Mouse (Mus musculus): ENCODE data around the gene Kiss1r.
"Not testable (repeated sequence)": the region's sequence is repeated elsewhere in the genome, so short reads cannot be mapped to it uniquely, and the experiment has no call there.

The Kiss1r gene

DNA sequence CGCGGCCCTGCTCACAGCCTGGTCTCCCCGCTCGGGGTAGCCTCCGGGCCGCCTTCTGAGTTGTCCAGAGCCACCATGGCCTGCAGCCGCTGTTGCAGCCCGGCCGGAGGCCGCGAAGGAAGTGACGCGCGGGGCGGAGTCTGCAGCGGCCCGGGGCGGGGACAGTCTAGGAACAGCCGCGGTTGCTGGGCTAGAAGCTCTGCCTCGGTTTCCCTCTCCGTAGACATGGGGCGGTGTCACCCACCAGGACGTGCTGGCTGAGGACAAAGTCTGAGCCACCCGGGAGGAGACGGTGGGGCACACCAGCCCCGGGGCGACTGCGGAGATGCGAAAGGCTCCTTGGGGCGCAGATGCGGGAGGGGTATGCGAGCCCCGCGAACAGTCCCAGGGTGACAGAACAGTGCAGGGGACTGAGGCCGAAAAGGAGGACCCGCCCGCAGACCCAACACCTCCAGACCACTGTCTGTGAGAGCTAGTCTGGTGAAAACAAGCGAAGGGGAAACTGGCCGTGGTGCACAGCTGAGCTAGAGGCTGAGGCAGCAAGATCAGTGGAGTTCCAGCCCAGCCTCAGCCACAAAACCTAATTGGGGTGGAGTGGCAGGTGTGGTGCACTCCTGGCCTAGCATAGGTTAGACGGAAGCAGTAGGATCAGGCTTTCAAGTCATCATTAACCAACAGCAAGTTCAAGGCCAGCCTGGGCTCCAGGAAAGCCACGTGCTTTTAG lies at the start of gene Kiss1r:
Kiss1r (plus strand) TSS at position 164 of the 724 bp plus-strand sequence.
- peak; percentile 68 for DNase-seq (ENCODE audit: low spot score)

DNA sequence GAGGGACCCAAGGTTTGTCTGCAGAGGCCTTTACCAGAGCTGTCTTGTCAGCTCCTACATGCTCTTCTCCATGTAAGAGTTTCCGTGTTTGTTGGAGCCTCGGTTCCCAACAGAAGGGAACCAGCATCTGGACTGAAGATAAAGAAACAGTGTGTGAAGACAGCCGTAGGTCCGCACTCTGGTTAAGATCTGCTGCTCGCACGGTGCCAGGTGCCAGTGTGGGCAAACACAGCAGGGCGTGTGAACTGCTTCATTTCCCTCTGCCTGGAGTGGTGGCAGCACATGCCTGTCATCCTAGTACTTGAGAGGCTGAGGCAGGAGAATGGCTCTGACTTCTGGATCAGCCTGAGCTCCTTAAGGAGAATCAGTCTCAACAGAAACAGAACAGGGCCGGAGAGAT lies 44.9 kb upstream of the Kiss1r start:
- no peak for DNase-seq (ENCODE audit: low spot score)

DNA sequence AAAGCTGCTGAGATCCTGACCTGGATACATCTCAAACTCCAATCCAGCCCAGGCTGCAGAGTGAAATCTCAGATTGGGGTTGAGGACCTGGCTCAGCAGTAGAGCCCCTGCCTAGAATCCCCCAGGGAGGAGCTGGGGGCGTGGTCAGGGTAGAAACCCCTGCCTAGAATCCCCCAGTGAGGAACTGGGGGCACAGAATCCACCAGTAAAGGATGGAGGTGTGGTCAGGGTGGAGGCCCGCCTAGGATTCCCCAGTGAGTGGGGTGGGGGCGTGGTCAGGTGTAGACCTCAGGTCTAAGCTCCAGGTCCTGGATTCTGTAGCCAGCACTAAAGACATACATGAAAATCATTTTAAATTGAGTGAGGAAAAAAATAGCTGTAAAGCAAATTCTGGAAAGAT lies 43.9 kb upstream of the Kiss1r start:
- no peak for DNase-seq (ENCODE audit: low spot score)

DNA sequence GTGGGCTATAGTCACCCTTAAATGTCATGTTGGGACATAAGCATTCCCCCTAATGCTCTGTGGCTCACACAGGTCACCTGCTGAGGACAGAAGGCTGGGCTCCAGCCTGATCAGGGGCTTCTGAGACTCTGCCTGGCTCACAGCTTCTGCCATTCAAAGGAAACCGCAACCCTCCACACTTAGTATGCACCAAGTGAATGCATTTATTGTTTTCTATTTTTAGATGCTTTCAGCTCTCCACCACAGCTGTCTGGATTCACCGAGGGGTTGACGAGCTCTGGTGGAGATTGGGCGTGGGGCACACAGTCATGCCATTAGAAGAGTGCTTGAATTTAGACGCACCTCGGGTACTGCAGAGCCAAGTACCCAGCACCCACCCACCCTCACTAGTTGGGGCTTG lies 43.5 kb upstream of the Kiss1r start:
- DNase-seq (ENCODE audit: low spot score), result no peak

DNA sequence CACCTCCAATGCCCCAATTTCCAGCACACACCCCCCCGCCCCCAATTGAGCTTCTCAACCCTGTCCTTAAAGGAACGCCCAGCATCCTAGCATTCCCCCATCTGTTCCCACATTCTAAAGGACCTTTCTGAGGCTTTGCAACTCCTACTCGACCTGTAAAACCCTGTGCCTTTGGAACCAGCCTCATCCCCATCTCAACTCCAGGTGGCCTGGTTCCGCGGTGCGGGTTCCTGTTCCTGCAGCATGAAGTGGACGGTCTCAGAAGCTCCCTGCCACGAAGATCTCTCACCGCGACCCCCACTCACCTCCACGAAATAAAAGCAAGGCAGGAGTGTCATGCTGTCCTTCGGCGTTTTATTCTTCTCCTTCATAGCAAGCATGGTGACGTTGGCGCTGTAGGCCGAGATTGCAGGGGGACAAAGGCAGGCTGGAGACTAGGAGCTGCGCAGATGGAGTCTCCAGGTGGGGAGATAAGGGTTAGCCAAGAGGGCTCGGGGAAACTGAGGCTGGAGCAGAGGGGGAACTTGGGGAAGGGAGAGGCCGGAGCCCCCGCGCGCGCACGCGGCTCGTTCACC lies 43.0 kb upstream of the Kiss1r start:
- DNase-seq (ENCODE audit: low spot score), result no peak

DNA sequence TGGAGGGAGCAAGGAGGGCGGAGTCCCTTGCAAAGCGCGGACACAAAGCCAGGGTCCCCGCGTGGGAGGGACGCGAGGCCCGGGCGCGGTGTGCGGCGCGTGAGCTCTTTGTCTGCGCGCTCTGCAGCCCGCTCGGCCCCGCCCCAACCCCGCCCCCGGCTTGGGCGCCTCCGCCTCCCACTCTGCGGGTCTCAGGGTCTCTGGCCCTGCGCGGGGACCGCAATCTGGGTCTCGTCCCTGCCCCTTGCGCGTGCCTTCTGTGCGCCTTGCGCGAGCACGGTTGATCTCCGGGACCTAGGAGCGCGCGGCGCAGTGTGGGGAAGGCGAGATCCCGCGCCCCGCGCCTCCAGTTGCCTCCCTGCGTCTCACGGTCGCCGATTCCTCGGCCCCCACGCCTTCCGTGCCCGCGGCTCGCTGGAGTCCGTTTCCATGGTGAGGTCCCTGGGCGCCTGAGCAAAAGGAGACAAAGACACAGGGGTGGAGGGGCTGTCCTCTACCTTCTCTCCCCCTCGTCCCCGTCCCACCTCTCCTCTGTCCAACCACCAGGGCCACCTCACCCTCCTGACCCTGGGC lies 42.4 kb upstream of the Kiss1r start, which contains the start of the genes Prtn3 and Plppr3:
Prtn3 (plus strand) TSS at position 187 of the 573 bp plus-strand sequence.
Plppr3 (minus strand) TSS at position 345 of the 573 bp plus-strand sequence.
- no peak for DNase-seq (ENCODE audit: low spot score)

GRCm38 (mm10) chr10:79877174-79877573 lies 39.6 kb upstream of the Kiss1r start:
- no peak for DNase-seq (ENCODE audit: low spot score)

DNA sequence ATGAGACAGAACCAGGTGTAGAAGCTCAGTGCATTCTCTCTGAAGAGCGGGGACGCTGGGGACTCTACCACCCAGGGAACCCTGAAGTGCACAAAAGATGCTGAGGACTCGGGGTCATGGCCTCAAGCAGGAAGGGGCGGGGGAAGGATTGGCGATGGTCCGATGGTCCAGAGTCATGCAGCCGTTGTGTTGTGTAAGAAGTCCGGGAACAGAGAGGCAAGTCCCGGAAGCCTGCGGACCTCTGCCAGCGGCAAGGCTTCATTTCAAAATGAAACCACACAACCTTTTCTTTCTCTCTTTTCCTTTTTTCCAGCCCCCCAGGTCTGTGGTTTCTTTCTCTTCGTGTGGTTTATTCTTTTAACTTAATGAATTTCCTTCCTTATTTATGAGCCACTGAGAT lies 39.0 kb upstream of the Kiss1r start:
- DNase-seq (ENCODE audit: low spot score), result no peak

GRCm38 (mm10) chr10:79879527-79879926 lies 37.2 kb upstream of the Kiss1r start:
- DNase-seq (ENCODE audit: low spot score), result no peak

DNA sequence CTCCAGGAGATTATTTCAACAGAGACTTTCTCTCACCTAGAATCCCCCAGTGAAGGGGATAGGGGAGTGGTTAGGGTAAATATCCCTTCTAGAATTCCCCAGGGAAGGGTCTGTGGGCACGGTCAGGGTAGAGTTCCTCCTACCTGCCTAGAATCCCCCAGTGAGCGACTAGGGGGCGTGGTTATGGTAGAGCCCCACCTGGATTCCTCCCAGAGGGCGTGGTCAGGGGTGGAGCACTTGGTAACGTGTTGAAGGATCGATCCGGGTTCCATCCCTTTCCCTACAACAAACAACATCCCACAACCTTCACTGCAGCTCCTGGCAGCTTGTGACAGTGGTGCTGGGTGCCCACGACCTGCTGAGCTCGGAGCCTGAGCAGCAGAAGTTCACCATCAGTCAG lies 36.0 kb upstream of the Kiss1r start:
- no peak for DNase-seq (ENCODE audit: low spot score)

GRCm38 (mm10) chr10:79881981-79882380 lies 34.8 kb upstream of the Kiss1r start:
- DNase-seq (ENCODE audit: low spot score), result no peak

DNA sequence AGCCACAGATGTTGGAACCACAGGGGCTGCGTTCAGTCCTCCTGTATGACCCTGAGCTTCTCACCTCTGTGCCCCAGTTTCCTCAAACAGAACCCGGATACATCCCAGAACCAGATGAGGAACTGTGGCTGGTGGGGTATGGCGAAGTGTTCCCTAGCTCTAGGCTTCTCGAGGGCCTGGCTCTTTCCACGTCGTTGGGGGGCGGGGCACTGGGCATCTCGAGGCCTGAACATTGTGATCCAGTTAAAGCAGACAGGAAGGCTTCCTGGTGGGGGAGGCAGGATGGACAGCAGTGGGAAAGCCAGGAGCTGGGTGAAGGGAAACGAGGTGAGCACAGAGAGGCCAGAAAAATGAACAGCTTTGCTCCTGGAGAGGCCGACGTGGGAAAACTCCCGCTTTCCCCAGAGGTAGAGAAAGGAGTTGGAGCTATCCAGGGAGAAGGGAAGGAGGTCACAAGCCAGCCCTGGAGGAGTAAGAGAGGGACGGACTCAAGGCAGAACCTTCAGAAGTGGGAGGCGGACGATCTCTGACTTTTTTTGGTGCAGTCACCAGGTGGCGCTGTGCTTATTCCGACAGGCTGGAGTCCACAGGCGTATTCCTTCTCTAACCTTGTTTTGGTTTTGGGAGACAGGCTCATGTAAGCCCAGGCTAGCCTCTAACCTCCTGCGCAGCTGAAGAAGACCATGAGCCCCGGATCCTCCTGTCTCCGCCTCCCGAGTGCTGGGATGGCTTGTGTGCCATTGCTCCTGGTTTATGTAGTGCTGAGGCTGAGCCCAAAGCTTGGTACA lies 33.3 kb upstream of the Kiss1r start:
- no peak for DNase-seq (ENCODE audit: low spot score)

DNA sequence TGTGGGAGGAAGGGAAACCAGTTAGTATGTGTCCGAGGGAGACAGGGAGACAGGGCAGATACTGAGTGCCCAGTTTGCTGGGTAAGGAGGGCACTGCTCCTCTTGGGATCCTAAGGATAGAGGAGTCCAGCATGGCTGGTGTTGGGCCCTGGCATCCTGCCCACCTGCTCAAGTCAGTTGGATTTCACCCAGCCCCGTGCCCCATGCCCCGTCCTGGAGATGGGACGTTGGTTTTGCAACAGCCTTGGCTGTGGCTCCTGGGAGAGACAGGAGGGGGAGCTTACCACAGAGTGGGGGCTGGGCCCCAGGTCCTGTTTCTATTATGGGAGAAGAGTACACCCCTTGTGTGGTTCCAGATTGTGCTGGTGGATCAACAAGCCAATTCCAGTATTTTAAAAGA lies 32.3 kb upstream of the Kiss1r start:
- no peak for DNase-seq (ENCODE audit: low spot score)

DNA sequence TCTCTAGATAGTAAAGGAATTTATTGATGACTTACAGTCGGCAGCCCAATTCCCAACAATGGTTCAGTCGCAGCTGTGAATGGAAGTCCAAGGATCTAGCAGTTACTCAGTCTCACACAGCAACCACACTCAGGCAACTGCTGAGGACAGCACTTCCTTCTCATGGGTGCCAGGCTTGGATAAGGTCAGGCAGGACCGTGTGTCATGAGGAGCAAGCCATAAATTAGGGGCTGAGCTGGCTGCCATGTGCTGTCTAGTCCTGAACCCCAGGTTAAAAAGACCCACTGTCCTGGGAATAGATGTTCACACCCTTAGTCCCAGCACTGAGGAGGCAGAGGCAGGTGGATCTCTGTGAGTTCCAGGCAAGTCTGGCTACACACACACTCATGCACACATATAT lies 31.8 kb upstream of the Kiss1r start:
- not testable (repeated sequence) for DNase-seq (ENCODE audit: low spot score)

DNA sequence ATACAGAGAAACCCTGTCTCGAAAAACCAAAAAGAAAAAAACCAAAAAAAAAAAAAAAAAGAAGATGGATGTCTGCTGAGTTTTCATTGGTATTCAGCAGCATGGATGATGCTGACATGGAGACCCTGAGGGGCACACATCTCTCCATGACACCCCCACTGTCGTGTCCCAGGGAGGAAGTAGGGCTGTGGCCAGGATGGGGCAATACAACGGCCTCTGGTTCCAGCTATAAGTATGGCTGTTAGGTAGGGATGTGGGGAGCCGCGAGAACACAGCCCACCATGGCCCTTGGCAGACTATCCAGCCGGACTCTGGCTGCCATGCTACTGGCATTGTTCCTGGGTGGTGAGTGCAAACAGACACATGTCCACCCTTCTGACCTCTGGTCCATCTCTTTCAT lies 30.7 kb upstream of the Kiss1r start, which contains the start of gene Elane:
Elane (plus strand) TSS at position 194 of the 400 bp plus-strand sequence.
- DNase-seq (ENCODE audit: low spot score), result no peak

DNA sequence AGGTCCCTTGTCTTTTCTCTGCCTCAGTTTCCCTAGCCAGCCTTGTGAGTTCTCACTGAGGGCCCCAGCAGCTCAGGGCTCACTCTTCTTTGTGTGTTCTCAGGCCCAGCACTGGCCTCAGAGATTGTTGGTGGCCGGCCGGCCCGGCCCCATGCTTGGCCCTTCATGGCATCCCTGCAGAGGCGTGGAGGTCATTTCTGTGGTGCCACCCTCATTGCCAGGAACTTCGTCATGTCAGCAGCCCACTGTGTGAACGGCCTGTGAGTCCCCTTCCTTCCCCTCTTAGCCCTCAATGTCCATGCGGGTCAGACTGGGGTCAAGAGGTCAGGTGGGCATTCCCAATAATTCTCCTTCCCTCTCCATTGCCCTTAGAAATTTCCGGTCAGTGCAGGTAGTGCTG lies 30.2 kb upstream of the Kiss1r start:
- no peak for DNase-seq (ENCODE audit: low spot score)

DNA sequence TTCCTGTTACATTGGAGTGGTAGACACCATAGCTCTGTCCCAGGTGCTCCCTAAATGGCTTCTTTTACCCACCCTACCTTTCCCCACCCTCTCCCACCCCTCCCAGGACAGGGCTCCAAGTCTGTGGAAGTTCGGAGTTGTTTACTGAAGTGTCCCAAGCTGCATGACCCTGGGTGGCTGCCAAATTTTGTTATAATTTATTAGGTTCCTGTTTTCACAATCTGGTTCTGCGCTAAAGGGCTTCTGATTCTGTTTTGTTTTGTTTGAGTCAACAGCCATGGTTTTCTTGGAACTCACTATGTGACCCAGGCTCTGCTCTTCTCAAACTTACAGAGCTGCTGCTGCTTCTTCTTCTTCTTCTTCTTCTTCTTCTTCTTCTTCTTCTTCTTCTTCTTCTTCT lies 27.4 kb upstream of the Kiss1r start:
- no peak for DNase-seq (ENCODE audit: low spot score)

- DNase-seq (ENCODE audit: low spot score), result no peak
Measured at GRCm38 (mm10) chr10:79890670-79891069, 26.1 kb upstream of the Kiss1r start, which contains the start of gene Cfd. Gene Cfd (plus strand): TSS chr10:79890853.

DNA sequence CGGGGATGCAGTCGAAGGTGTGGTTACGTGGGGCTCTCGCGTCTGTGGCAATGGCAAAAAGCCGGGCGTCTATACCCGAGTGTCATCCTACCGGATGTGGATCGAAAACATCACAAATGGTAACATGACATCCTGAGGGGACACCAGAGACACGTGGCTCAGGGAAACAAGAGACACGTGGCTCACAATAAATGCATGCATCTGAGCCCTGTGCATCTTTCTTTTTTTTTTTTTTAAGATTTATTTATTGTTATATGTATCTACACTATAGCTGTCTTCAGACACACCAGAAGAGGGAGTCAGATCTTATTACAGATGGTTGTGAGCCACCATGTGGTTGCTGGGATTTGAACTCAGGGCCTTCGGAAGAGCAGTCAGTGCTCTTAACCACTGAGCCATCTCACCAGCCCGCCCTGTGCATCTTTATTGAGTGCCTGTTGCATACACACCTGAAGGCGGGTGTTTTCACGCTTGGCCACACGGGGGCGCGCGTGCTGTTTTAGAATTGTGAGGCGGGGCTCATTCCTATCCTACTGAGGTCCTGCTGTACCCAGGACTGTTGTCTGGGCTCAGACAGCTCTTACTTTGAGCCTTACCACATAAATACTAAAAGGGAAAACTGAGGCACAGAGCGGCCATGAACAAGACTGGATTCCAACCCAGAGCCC lies 24.2 kb upstream of the Kiss1r start:
- peak; percentile 50 for DNase-seq (ENCODE audit: low spot score)

DNA sequence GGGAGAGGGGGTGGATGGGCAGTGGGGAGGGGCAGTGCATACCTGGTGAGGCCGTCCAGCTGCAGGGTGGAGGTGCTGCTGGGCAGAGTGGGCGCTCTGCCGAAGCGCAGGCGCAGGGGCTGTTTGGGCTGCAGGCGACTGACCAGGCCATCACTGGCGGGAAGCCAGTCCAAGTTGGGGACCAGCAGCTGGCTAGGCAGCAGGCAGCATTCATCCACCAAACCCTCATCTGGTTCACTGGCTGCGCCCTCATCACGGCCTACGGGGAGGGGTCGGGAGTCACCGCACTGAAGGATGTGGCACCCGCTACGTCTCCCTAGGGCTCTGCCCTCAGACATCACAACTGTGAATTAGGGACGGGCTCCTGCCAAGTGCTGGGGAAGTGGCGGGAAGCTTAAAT lies 20.5 kb upstream of the Kiss1r start:
- DNase-seq (ENCODE audit: low spot score), result no peak

DNA sequence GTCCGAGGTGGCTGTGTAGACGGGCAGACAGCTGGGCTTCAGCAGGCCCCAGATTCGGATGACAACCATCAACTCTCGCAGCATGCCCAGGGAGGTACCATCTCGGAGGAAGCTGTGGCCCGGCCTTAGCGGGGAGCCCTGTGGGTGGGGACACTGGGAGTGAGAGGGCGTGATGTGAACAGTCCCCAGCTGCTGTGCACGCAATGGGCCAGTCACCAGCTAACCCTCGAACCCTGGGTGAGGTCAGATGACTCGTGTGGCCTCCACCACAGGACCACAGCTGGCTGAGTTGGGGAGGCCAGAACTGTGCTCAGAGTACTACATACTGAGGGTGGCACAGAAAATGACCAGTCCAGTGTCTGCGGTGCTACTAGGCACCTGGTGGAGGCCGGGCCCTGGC lies 20.0 kb upstream of the Kiss1r start:
- DNase-seq (ENCODE audit: low spot score), result no peak
